Comparison of ENCODE assay signal across 8 mouse cellular contexts in genomic region chr2:94470738-94471499, GRCm38 (mm10). TPM values are rescaled to one million over a fixed set of nuclear protein-coding genes. Genes with fewer than 3 reads are reported as not detected.
DNase-seq lines count a peak whose midpoint lies in the region; ATAC-seq and TF ChIP-seq lines count a peak whose summit lies in the region.

No protein-coding gene starts in this region.

- peaks cover 16% of the 10 kb centered on the region for H3K4me1 ChIP-seq in cerebellum, adult 2 months (ENCODE audit: control insufficient read depth, insufficient read depth, low read length)
- no peaks in the 10 kb centered on the region for H3K4me1 ChIP-seq in intestine, embryonic 16.5 days (ENCODE audit: control insufficient read depth, insufficient read depth, low read length)
- H3K4me1 ChIP-seq in midbrain, embryonic 16.5 days (ENCODE audit: control insufficient read depth, insufficient read depth, low read length), result no peaks in the 10 kb centered on the region
- H3K4me1 ChIP-seq in stomach, postnatal 0 days (replicated peaks; ENCODE audit: control insufficient read depth, insufficient read depth), result no peaks in the 10 kb centered on the region

- no peak for TF ChIP-seq EP300 in stomach, postnatal 0 days (optimal IDR thresholded peaks at IDR 0.05)

- ATAC-seq in frontal cortex, adult (ENCODE audit: low TSS enrichment), result peak; percentile 92
- peak; percentile 78 for ATAC-seq in intestine, embryonic 16.5 days
- peak; percentile 88 for ATAC-seq in midbrain, embryonic 16.5 days
- ATAC-seq in stomach, postnatal 0 days (ENCODE audit: low FRiP score, low TSS enrichment), result peak; percentile 77; the same call in 1 of the 2 replicates

- H3K27me3 ChIP-seq in cerebellum, adult 2 months (ENCODE audit: control insufficient read depth, insufficient read depth, low read length), result no peaks in the 10 kb centered on the region
- H3K27me3 ChIP-seq in intestine, embryonic 16.5 days (replicated peaks; ENCODE audit: control insufficient read depth, insufficient read depth, low read length), result no peaks in the 10 kb centered on the region
- no peaks in the 10 kb centered on the region for H3K27me3 ChIP-seq in midbrain, embryonic 16.5 days (ENCODE audit: control insufficient read depth, insufficient read depth, low read depth, low read length)
- no peaks in the 10 kb centered on the region for H3K27me3 ChIP-seq in stomach, postnatal 0 days (ENCODE audit: control insufficient read depth, insufficient read depth, low read length)

- H3K36me3 ChIP-seq in intestine, embryonic 16.5 days (ENCODE audit: control insufficient read depth, insufficient read depth, low read length), result no peaks in the 10 kb centered on the region
- H3K36me3 ChIP-seq in midbrain, embryonic 16.5 days (ENCODE audit: control insufficient read depth, insufficient read depth, low read length), result no peaks in the 10 kb centered on the region
- H3K36me3 ChIP-seq in stomach, postnatal 0 days (ENCODE audit: control insufficient read depth, insufficient read depth, low read length), result no peaks in the 10 kb centered on the region

- WGBS in cerebellum, adult 2 months, result 26% methylated on average over 15 of the region's 15 CpGs
- 32% methylated on average over 15 of the region's 15 CpGs for WGBS in intestine, embryonic 16.5 days
- WGBS in midbrain, embryonic 16.5 days, result 28% methylated on average over 15 of the region's 15 CpGs
- 32% methylated on average over 15 of the region's 15 CpGs for WGBS in stomach, postnatal 0 days

- H3K9me3 ChIP-seq in intestine, embryonic 16.5 days (ENCODE audit: control insufficient read depth, low read length), result no peaks in the 10 kb centered on the region
- H3K9me3 ChIP-seq in midbrain, embryonic 16.5 days (replicated peaks; ENCODE audit: control insufficient read depth, low read length, poor library complexity, severe bottlenecking), result no peaks in the 10 kb centered on the region
- H3K9me3 ChIP-seq in stomach, postnatal 0 days (ENCODE audit: control insufficient read depth, low read length), result no peaks in the 10 kb centered on the region

- no peak overlapping the region for H3K9ac ChIP-seq in intestine, embryonic 16.5 days (ENCODE audit: low read depth, low read length)
- no peak overlapping the region for H3K9ac ChIP-seq in midbrain, embryonic 16.5 days (ENCODE audit: low read depth, low read length)
- no peak overlapping the region for H3K9ac ChIP-seq in stomach, postnatal 0 days (ENCODE audit: low read length)

- peak; percentile 91 for TF ChIP-seq CTCF in cerebellum, adult 2 months (IDR thresholded peaks at IDR 0.05; ENCODE audit: borderline replicate concordance, insufficient read depth, low read depth, low read length)
- peak; percentile 93 for TF ChIP-seq CTCF in stomach, postnatal 0 days (IDR thresholded peaks at IDR 0.05; ENCODE audit: low read depth)

- no peak overlapping the region for H3K4me3 ChIP-seq in cerebellum, adult 2 months (replicated peaks; ENCODE audit: insufficient read depth, low read depth, low read length)
- H3K4me3 ChIP-seq in intestine, embryonic 16.5 days (ENCODE audit: low read length), result no peak overlapping the region
- no peak overlapping the region for H3K4me3 ChIP-seq in midbrain, embryonic 16.5 days (ENCODE audit: low read depth, low read length)
- no peak overlapping the region for H3K4me3 ChIP-seq in stomach, postnatal 0 days (ENCODE audit: low read depth, low read length)

- DNase-seq in urinary bladder, adult 2 months (ENCODE audit: low spot score), result peak; percentile 37
- no peak for DNase-seq in urinary bladder, postnatal 10 days (ENCODE audit: low spot score)
- DNase-seq in cerebellum, adult 2 months, result peak; percentile 73 to 81
- DNase-seq in left cerebral cortex, postnatal 4 days, result peak; percentile 73
- peak; percentile 63 for DNase-seq in stomach, postnatal 0 days (ENCODE audit: low spot score)

- no peak overlapping the region for H3K27ac ChIP-seq in cerebellum, adult 2 months (ENCODE audit: insufficient read depth, low read length)
- no peak overlapping the region for H3K27ac ChIP-seq in intestine, embryonic 16.5 days (ENCODE audit: low read length)
- H3K27ac ChIP-seq in midbrain, embryonic 16.5 days (ENCODE audit: low read length), result no peak overlapping the region
- H3K27ac ChIP-seq in stomach, postnatal 0 days (replicated peaks), result no peak overlapping the region

- H3K4me2 ChIP-seq in intestine, embryonic 16.5 days (ENCODE audit: low read depth, low read length), result no peak overlapping the region
- H3K4me2 ChIP-seq in midbrain, embryonic 16.5 days (ENCODE audit: low read length), result no peak overlapping the region
- no peak overlapping the region for H3K4me2 ChIP-seq in stomach, postnatal 0 days (replicated peaks; ENCODE audit: low read depth)

- no peak for TF ChIP-seq POLR2A in cerebellum, adult 2 months (IDR thresholded peaks at IDR 0.05; ENCODE audit: borderline replicate concordance, insufficient read depth, low read length)

- intact Hi-C loops in left cerebral cortex, postnatal 4 days (cut with DNase I), result loop anchor here (10.0 kb wide), 1 partner anchor 294 kb away; no protein-coding TSS in a partner anchor

RNA-seq across cellular contexts. Expression of gene Api5, which starts 33.0 kb away (rescaled TPM):
- polyA plus RNA-seq in urinary bladder, adult 2 months (2012; rRNA removed), result 57.3 and 59.2 TPM in 2 replicates
- 58.3 and 63.6 TPM in 2 replicates for polyA plus RNA-seq in cerebellum, adult 2 months (2012; rRNA removed)
- 116 and 119 TPM in 2 replicates for polyA plus RNA-seq in intestine, embryonic 16.5 days (2015; fragmentation: Nextera tagmentation; extraction: Ambion mirVana)
- total RNA-seq in left cerebral cortex, postnatal 4 days (2021), result 10 to 100 TPM; 49.0 to 53.1 TPM
- 96.1 and 103 TPM in 2 replicates for polyA plus RNA-seq in midbrain, embryonic 16.5 days (2015; fragmentation: Nextera tagmentation; extraction: Ambion mirVana)
- polyA plus RNA-seq in stomach, postnatal 0 days (2015; fragmentation: Nextera tagmentation; extraction: Ambion mirVana), result 60.2 and 64.5 TPM in 2 replicates
